Mouse (Mus musculus) layer of hippocampus, postnatal 14 days (tissue): ENCODE measurements around the gene Gm15737. TPM values are rescaled to one million over a fixed set of nuclear protein-coding genes. Genes with fewer than 3 reads are reported as not detected.

Experiments used
- DNase-seq, 2 experiments: peaks; one replicate each; pipeline ENCODE4 v3.0.0; 2021 to 2022; ENCODE audit warnings: low spot score in 2 of 2, mixed read lengths in 1 of 2
- long read RNA-seq, 2 experiments: library from polyadenylated mRNA; stranded (forward); transcript quantifications; one replicate each; pipeline ENCODE4 v2.0.0; 2021
- total RNA-seq, 2 experiments: library from RNA; stranded (reverse); gene quantifications; 2 replicates each; pipeline ENCODE4 v1.2.3; 2021

The Gm15737 gene
- not detected for total RNA-seq
- long read RNA-seq, experiment 1, result 0 reads
- long read RNA-seq, experiment 2, result 0 reads

- peak in 1 of 2 experiments; percentile 8 for DNase-seq
Measured at GRCm38 (mm10) chr6:92869089-92869581, at the start of gene Gm15737. Gm15737 (plus strand) TSS chr6:92869357.

DNA sequence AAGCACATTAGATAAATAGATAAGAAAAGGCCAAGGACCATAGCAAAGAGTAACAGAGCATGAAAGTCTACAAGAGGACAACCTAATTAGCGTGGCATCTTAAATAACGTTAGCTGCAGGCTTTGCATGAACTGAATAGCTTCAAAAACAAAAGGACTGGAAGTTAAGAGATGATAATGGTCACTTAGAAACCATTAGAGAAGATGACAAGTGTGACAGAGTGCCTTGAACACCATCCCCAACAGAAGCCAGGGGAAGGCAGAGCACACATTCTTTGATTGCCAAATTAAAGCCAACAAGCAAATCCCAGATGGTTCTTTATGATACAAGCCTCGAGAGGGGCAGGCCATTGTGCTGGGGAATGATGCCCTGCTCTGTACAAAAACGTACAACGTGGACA is 47.6 kb upstream of the Gm15737 start:
- DNase-seq, result no peak

- DNase-seq, result no peak
Measured at GRCm38 (mm10) chr6:92822006-92822405, 47.2 kb upstream of the Gm15737 start.

GRCm38 (mm10) chr6:92823991-92824390 is 45.2 kb upstream of the Gm15737 start:
- DNase-seq, result no peak

- DNase-seq, result no peak
Measured at GRCm38 (mm10) chr6:92826561-92826960, 42.6 kb upstream of the Gm15737 start.

DNA sequence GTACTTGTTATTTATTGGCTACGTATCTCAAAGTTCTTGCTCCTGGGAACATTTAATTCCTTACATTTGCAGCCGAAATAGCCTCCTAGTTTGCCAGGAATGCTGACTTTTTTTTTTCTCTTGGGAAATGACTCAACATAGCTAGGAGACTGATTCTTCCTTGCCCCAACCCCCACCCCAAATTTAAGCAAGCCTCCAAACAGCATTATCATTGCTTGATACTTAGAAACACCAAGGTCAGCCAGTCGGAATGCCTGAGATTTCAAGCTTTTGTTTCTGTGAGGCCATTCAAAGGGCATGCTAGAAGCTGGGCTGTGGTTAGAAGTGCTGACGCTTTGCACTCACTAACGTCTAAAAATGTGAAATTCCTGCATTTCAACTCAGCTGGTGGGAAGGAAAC is 41.8 kb upstream of the Gm15737 start:
- no peak for DNase-seq

DNA sequence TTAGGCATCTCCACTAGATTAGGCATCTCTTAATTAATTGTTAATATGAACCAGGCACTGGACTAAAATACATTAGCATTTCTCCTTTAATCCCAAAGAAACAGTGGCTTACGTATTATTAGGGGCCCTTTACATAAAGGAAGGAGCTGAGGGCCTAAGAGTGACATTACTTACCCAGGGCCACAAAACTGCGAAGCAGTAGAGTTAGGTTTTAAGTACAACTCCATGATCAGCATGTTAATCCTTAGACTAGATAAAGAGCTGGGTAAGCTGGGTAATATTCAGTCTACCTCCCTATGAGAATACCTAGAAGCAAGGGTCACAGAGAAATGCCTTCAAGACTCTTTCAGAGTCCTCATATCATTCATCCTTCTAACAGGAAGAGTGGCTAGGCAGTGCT is 40.0 kb upstream of the Gm15737 start:
- DNase-seq, result no peak

GRCm38 (mm10) chr6:92831106-92831505 is 38.1 kb upstream of the Gm15737 start:
- no peak for DNase-seq

- DNase-seq, result no peak
Measured at GRCm38 (mm10) chr6:92842000-92842399, 27.2 kb upstream of the Gm15737 start.

- no peak for DNase-seq
Measured at GRCm38 (mm10) chr6:92843474-92843873, 25.7 kb upstream of the Gm15737 start.

DNA sequence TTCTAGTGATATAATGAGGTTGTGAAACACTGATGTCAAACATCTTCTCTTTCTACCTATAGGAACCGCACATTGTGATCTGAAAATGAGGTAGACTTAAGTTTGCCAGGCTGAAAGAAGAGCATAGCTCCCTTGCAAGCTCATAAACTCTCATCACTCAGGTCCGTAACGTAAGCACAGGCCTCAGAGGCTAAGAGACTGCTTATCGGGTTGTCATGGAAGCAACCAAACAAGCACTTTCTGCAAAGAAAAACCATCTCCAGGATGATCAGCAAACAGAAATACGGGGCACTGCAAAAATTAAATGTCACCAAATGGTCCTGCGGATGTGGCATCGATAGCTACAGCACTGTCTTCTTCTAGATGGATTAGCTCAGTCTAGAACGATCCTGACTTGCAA is 23.3 kb upstream of the Gm15737 start:
- DNase-seq, result peak in 1 of 2 experiments; percentile 12

GRCm38 (mm10) chr6:92846614-92847013 is 22.5 kb upstream of the Gm15737 start:
- no peak for DNase-seq

GRCm38 (mm10) chr6:92849208-92849607 is 19.9 kb upstream of the Gm15737 start:
- peak in 1 of 2 experiments; percentile 6 for DNase-seq

GRCm38 (mm10) chr6:92850250-92850649 is 18.9 kb upstream of the Gm15737 start:
- DNase-seq, result peak; percentile 53 to 92

DNA sequence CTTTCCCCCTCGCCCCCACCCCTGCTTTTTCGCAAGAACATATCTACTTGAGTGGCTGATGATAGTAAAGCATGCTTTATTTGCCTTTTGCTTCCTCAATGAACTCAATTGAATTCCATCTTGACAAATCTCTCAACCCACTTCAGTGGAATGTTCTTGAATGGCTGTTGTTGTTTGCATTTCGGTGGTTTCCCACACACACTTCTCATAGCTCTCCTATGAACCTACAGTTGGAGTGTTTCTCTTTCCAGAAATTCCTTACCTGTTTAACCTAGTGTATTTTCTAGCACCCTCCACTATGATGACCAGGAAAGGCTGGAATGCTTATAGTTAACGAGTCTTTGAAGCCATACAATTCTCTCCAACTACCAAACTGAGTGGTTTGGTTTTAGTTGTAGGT is 14.3 kb upstream of the Gm15737 start:
- DNase-seq, result no peak

DNA sequence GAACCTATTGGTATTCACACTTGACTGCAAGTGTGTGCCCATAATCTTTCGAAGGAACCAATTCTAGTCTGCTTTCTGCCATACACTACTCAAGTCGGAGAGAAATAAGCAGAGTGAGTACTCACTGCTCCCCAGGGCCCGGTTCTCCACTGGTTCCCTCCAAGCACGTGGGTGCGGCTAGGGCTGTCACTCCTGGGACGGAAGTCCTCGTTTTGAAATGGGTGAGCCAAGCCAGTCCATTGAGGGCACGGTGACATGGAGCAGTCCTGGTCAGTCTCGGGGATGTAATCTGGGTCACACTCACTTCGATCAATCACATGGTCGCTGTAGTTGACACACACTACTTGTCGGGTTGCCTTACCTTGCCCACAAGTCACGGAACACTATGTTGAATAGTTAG is 11.4 kb upstream of the Gm15737 start:
- no peak for DNase-seq

DNA sequence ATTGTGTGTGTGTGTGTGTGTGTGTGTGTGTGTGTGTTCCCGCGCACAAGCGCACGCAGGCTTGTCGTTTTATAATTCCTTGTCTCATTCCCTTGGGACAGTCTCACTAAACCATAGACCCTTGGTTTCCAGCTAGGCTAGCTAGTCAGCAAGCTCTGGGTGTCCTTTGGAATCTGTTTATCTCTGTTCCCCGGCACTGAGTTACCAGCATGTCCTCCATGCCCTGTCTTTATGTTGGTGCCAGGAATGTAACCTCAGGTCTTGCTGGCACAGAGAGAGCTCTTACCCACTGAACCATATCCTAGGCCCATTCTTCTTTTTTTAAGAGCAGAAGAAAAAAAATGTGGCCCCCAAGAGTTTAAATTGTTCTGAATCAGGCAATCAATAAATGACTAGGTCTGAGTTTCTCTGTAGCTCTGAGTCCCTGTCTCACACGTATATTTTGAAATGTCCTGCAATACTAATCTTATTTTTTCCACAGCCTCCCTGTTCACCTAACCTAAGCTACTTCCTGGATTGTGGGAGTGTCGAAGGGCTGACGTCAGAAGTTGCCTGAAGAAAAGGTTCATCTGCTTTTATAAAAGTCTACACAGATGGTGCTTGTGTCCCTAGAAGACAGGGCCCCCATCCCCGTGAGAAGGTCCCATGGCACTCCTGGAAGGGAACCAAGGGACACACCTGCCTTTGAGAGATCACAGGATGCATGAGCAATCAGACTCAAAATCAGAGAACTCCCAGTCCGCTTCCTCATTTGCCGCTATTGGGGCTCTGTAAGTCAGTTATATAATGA is 10.2 kb upstream of the Gm15737 start:
- no peak for DNase-seq

DNA sequence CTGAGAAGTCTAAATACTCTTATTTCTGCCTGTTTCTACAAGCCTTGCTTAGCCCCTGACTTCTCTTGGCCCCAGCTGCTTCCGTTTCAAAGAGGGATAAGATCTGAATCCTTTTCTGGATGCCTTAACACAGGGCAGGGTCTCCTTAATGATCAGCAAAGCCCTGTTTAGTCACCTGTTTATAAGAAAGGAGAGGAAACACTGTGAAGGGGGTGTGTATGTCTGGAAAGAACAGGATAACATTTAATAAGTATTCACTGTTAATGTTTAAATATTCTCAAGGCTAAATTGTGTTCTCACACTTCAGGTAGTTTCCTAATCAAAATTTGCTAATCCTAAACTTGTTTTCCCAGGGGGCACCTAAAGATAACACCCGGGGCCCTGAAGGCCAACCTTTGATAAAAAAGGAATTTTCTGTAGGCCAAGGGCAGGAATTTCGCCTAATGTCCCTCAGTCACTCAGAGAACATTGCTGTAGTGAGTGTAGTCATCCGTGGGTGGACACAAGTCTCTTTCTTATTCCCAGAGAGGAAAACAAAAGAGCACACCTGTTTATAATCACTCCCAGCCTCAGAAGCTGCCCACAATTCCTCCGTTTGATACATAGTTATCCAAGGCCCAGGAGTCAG is 8.8 kb upstream of the Gm15737 start:
- no peak for DNase-seq

DNA sequence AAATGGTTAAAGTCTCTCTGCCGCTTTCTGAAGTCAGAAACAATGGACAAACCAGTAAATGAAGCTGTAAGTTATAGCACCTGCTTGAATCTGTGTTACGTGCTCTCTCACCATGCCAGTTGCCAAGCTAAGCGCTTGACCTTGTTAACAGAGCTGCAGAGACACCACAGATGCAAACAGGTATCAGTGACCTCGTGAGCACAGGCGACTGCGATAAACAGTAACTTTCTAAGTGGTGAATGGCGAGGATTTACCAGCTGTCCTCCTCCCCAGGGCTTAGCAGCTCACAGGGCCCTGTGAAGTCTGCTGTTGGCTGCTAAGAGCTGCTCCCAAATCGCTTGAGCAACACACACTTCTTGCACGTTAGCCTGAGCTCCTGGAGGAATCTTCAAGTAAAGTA is 6.6 kb upstream of the Gm15737 start:
- no peak for DNase-seq

GRCm38 (mm10) chr6:92869582-92870219 is 544 bp downstream of the Gm15737 start:
- no peak for DNase-seq

DNA sequence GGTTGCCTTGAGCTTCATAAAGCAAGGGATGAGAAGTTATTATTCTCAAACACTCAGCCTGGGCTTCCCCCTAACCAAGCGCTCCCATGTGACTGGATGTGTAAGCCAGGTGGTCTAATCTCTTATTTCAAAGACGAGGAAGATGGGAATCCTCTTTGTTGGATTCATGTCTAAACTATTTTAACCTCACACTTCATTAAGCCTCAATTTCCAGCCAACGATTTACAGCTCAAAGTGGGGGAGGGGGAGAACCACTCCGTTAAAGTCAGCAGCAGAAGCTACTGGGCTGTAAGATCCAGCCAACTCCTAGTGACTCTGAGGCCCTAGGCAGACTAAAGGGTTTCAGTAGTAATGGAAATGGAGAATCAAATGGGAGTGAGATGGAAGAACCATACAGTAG is 2.7 kb downstream of the Gm15737 start:
- no peak for DNase-seq

DNA sequence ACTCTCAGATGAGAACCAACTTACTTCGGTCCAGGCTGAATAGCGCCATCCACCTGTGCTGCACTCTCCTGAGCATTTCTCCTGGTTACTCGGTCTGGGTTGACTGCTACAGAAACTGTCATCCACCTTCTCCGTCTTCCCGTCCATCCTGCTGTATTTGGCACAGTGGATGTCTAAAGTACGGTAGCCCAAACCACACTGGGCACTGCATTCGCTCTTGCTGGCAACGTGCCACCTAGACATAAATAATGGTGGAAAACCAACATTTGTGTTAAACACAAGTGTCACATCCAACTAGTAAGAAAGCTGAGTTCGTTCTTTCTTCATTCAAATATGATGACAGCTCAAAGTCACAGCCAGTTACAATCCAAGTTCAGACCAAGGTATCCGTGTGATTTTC is 3.6 kb downstream of the Gm15737 start:
- DNase-seq, result no peak
